Mouse (Mus musculus): ENCODE results near the gene Sorbs1. TPM values are rescaled to one million over a fixed set of nuclear protein-coding genes. Genes with fewer than 3 reads are reported as not detected.

The Sorbs1 gene
- polyA plus RNA-seq, 2 experiments: 11.3 to 31.0 TPM

GRCm38 (mm10) chr19:40333905-40334304, 179.7 kb downstream of the Sorbs1 start:
- DNase-seq (ENCODE audit: low read depth in 3 of 3, low spot score in 3 of 3) (no peak), ATAC-seq (ENCODE audit: insufficient read depth) (no peak)
- TF ChIP-seq EP300 (IDR thresholded peaks at IDR 0.05; ENCODE audit: low read depth): no peak
- TF ChIP-seq CTCF (IDR thresholded peaks at IDR 0.05; ENCODE audit: low read depth): no peak; the same call in 1 of the 2 replicates
- WGBS (ENCODE audit: insufficient replicate concordance): 63% methylated on average over 5 of the region's 5 CpGs
- no peaks in the 10 kb centered on the region for H3K36me3 ChIP-seq (replicated peaks; ENCODE audit: control insufficient read depth, insufficient read depth, low read depth)
- no peaks in the 10 kb centered on the region for H3K27me3 ChIP-seq (ENCODE audit: control insufficient read depth, insufficient read depth, low read length)
- no peak overlapping the region for H3K4me2 ChIP-seq (ENCODE audit: low read depth)
- no peaks in the 10 kb centered on the region for H3K4me1 ChIP-seq (replicated peaks; ENCODE audit: control insufficient read depth in 2 of 2, insufficient read depth in 2 of 2, low read length in 1 of 2)
- H3K9me3 ChIP-seq (ENCODE audit: control insufficient read depth, low read length): no peaks in the 10 kb centered on the region
- H3K27ac ChIP-seq: no peak overlapping the region
- H3K4me3 ChIP-seq (ENCODE audit: insufficient read depth in 1 of 2, low read depth in 2 of 2, low read length in 2 of 2): no peak overlapping the region
- H3K9ac ChIP-seq (replicated peaks): no peak overlapping the region

- WGBS (ENCODE audit: insufficient replicate concordance): 77% methylated on average over 4 of the region's 4 CpGs
- ATAC-seq (ENCODE audit: insufficient read depth) (no peak), DNase-seq (ENCODE audit: low read depth in 3 of 3, low spot score in 3 of 3) (no peak)
- Histone ChIP-seq H3K36me3 (replicated peaks; ENCODE audit: control insufficient read depth, insufficient read depth, low read depth) (no peaks in the 10 kb centered on the region), H3K9me3 (ENCODE audit: control insufficient read depth, low read length) (no peaks in the 10 kb centered on the region), H3K27ac (no peak overlapping the region), H3K4me3 (ENCODE audit: insufficient read depth in 1 of 2, low read depth in 2 of 2, low read length in 2 of 2) (no peak overlapping the region), H3K27me3 (ENCODE audit: control insufficient read depth, insufficient read depth, low read length) (no peaks in the 10 kb centered on the region), H3K4me2 (ENCODE audit: low read depth) (no peak overlapping the region), H3K9ac (replicated peaks) (no peak overlapping the region), H3K4me1 (replicated peaks; ENCODE audit: control insufficient read depth in 2 of 2, insufficient read depth in 2 of 2, low read length in 1 of 2) (no peaks in the 10 kb centered on the region)
- no peak for TF ChIP-seq CTCF (IDR thresholded peaks at IDR 0.05; ENCODE audit: low read depth)
- no peak for TF ChIP-seq EP300 (IDR thresholded peaks at IDR 0.05; ENCODE audit: low read depth)
These were observed 180.5 kb downstream of the Sorbs1 start for GRCm38 (mm10) chr19:40333081-40333480.

- H3K27me3 ChIP-seq (ENCODE audit: control insufficient read depth, insufficient read depth, low read length): no peaks in the 10 kb centered on the region
- no peaks in the 10 kb centered on the region for H3K9me3 ChIP-seq (ENCODE audit: control insufficient read depth, low read length)
- TF ChIP-seq EP300 (IDR thresholded peaks at IDR 0.05; ENCODE audit: low read depth): no peak
- no peak for TF ChIP-seq CTCF (IDR thresholded peaks at IDR 0.05; ENCODE audit: low read depth)
- ATAC-seq (ENCODE audit: insufficient read depth) (no peak), DNase-seq (ENCODE audit: low read depth in 3 of 3, low spot score in 3 of 3) (no peak)
- no peak overlapping the region for H3K9ac ChIP-seq (replicated peaks)
- no peaks in the 10 kb centered on the region for H3K4me1 ChIP-seq (replicated peaks; ENCODE audit: control insufficient read depth in 2 of 2, insufficient read depth in 2 of 2, low read length in 1 of 2)
- H3K36me3 ChIP-seq (replicated peaks; ENCODE audit: control insufficient read depth, insufficient read depth, low read depth): no peaks in the 10 kb centered on the region
- no peak overlapping the region for H3K27ac ChIP-seq
- H3K4me2 ChIP-seq (ENCODE audit: low read depth): no peak overlapping the region
- WGBS (ENCODE audit: insufficient replicate concordance): 66% methylated on average over 6 of the region's 6 CpGs
- no peak overlapping the region for H3K4me3 ChIP-seq (ENCODE audit: insufficient read depth in 1 of 2, low read depth in 2 of 2, low read length in 2 of 2)
These were observed 181.3 kb downstream of the Sorbs1 start for GRCm38 (mm10) chr19:40332303-40332702.

- Histone ChIP-seq H3K27me3 (ENCODE audit: control insufficient read depth, insufficient read depth, low read length) (no peaks in the 10 kb centered on the region), H3K4me1 (replicated peaks; ENCODE audit: control insufficient read depth in 2 of 2, insufficient read depth in 2 of 2, low read length in 1 of 2) (no peaks in the 10 kb centered on the region), H3K36me3 (replicated peaks; ENCODE audit: control insufficient read depth, insufficient read depth, low read depth) (no peaks in the 10 kb centered on the region), H3K27ac (no peak overlapping the region), H3K4me2 (ENCODE audit: low read depth) (no peak overlapping the region), H3K4me3 (ENCODE audit: insufficient read depth in 1 of 2, low read depth in 2 of 2, low read length in 2 of 2) (no peak overlapping the region), H3K9ac (replicated peaks) (no peak overlapping the region), H3K9me3 (ENCODE audit: control insufficient read depth, low read length) (no peaks in the 10 kb centered on the region)
- 53% methylated on average over 6 of the region's 6 CpGs for WGBS (ENCODE audit: insufficient replicate concordance)
- DNase-seq (ENCODE audit: low read depth in 3 of 3, low spot score in 3 of 3): no peak
- no peak for ATAC-seq (ENCODE audit: insufficient read depth)
- no peak for TF ChIP-seq EP300 (IDR thresholded peaks at IDR 0.05; ENCODE audit: low read depth)
- TF ChIP-seq CTCF (IDR thresholded peaks at IDR 0.05; ENCODE audit: low read depth): no peak
These were observed 181.7 kb downstream of the Sorbs1 start for GRCm38 (mm10) chr19:40331846-40332245.

- Histone ChIP-seq H3K4me3 (ENCODE audit: insufficient read depth in 1 of 2, low read depth in 2 of 2, low read length in 2 of 2) (no peak overlapping the region), H3K4me2 (ENCODE audit: low read depth) (no peak overlapping the region), H3K27me3 (ENCODE audit: control insufficient read depth, insufficient read depth, low read length) (no peaks in the 10 kb centered on the region), H3K36me3 (replicated peaks; ENCODE audit: control insufficient read depth, insufficient read depth, low read depth) (no peaks in the 10 kb centered on the region; the same call in none of the 2 replicates), H3K9me3 (ENCODE audit: control insufficient read depth, low read length) (no peaks in the 10 kb centered on the region), H3K9ac (replicated peaks) (no peak overlapping the region), H3K27ac (no peak overlapping the region), H3K4me1 (replicated peaks; ENCODE audit: control insufficient read depth in 2 of 2, insufficient read depth in 2 of 2, low read length in 1 of 2) (no peaks in the 10 kb centered on the region)
- ATAC-seq (ENCODE audit: insufficient read depth): no peak
- WGBS (ENCODE audit: insufficient replicate concordance): 89% methylated on average over 21 of the region's 21 CpGs
- TF ChIP-seq EP300 (IDR thresholded peaks at IDR 0.05; ENCODE audit: low read depth) (no peak), CTCF (IDR thresholded peaks at IDR 0.05; ENCODE audit: low read depth) (no peak)
- no peak for DNase-seq (ENCODE audit: low read depth in 3 of 3, low spot score in 3 of 3)
These were observed 187.5 kb downstream of the Sorbs1 start for GRCm38 (mm10) chr19:40326126-40326525.

Measured in liver, embryonic 14.5 days (tissue).